Mouse (Mus musculus) heart, embryonic 15.5 days (tissue): ENCODE measurements around the gene Olfr342. TPM values are rescaled to one million over a fixed set of nuclear protein-coding genes. Genes with fewer than 3 reads are reported as not detected.

ENCODE experiments used
- ATAC-seq: fragments of 200-750 bp; cut with Nextera tagmentation; replicated peaks from 2 replicates; pipeline ENCODE4 v1.8.0; 2017; ENCODE audit warnings: low read depth, moderate TSS enrichment; ENCODE audit not compliant: insufficient number of reproducible peaks, insufficient read depth, low FRiP score
- H3K27ac ChIP-seq: fragments of 300-500 bp; sonication (generic); 2 replicates; pipeline ENCODE4 v1.5.1; 2015; ENCODE audit warnings: mild to moderate bottlenecking, inconsistent platforms
- H3K27me3 ChIP-seq: fragments of 300-500 bp; sonication (generic); 2 replicates; pipeline ENCODE4 v1.6.1; 2015; ENCODE audit warnings: inconsistent platforms
- H3K36me3 ChIP-seq: fragments of 300-500 bp; sonication (generic); 2 replicates; pipeline ENCODE4 v1.6.1; 2015; ENCODE audit warnings: mild to moderate bottlenecking, inconsistent platforms
- H3K4me1 ChIP-seq: fragments of 300-500 bp; sonication (generic); replicated peaks from 2 replicates; pipeline ENCODE4 v1.6.1; 2015; ENCODE audit warnings: inconsistent platforms
- H3K4me2 ChIP-seq: fragments of 300-500 bp; sonication (generic); 2 replicates; pipeline ENCODE4 v1.6.1; 2015; ENCODE audit warnings: inconsistent platforms, mild to moderate bottlenecking, moderate library complexity
- H3K4me3 ChIP-seq: fragments of 300-500 bp; sonication (generic); 2 replicates; pipeline ENCODE4 v1.5.1; 2015; ENCODE audit warnings: mild to moderate bottlenecking, inconsistent platforms
- H3K9ac ChIP-seq: fragments of 300-500 bp; sonication (generic); 2 replicates; pipeline ENCODE4 v1.6.1; 2015; ENCODE audit warnings: mild to moderate bottlenecking, inconsistent platforms
- H3K9me3 ChIP-seq: fragments of 300-500 bp; sonication (generic); replicated peaks from 2 replicates; pipeline ENCODE4 v1.6.1; 2016; ENCODE audit warnings: inconsistent platforms
- WGBS: fragments of 180-500 bp; shearing (Covaris S2); methylation state at CpG from one replicate; pipeline ENCODE4 v1.1.7; 2015; ENCODE audit warnings: mixed read lengths; 5-methylcytosine and 5-hydroxymethylcytosine counted together
- polyA plus RNA-seq: library from polyadenylated mRNA; unstranded; fragments of >200 nt; fragmentation: Nextera tagmentation; extraction: Ambion mirVana; gene quantifications from 2 replicates; pipeline ENCODE4 v1.2.1, GENCODE M21; 2015

Olfr342 gene
- not detected in 2 replicates for polyA plus RNA-seq

DNA sequence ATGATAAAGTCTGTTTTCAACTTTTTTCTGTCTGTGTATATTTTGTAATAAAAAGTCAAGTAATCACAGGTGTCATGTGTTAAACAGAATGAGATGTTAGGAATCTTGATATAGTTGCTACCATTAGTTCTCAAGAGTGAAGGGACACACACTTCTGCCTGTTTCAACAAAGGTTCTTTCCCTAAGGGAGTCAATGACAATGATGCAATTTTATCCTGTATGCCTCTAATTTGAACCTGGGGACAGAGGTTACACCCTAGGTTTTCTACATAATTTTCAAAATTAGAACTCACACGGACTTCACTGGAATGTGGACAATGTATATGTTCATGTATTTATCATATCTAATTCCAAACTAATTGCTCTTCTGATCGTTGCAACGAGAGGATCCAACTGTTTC is at the start of gene Olfr342:
Gene Olfr342, plus strand, starts transcription at position 301 of the 400 bp plus-strand sequence.
- no peak within 1 kb of the TSS for H3K4me3 ChIP-seq
- no peak within 1 kb of the TSS for H3K9ac ChIP-seq
- no peak within 1 kb of the TSS for H3K4me2 ChIP-seq
- H3K36me3 ChIP-seq: no peaks in the 10 kb centered on the region
- no peaks in the 10 kb centered on the region for H3K4me1 ChIP-seq
- no peak within 1 kb of the TSS for H3K27ac ChIP-seq
- WGBS: 54% methylated on average over 3 of the region's 3 CpGs
- no peak for ATAC-seq
- no peaks in the 10 kb centered on the region for H3K9me3 ChIP-seq
- no peaks in the 10 kb centered on the region for H3K27me3 ChIP-seq

DNA sequence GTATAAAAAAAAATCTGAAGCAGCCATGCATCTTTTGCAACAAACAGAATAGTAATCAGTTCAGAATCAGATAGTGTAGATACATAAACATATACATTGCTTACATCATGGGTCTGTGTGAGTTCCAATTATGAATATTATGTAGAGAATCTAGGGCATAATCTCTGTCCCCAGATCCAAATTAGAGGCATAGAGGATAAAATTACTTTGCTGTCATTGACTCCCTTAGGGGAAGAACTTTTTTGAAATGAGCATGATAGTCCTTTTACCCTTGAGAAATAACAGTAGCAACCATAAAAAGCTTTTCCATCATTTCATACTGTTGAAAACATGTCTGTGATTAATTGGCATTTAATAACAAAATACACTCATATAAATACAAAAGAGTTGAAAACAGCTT is 42.4 kb upstream of the Olfr342 start, which contains the start of gene Olfr341:
Gene Olfr341, minus strand, starts transcription at position 101 of the 400 bp plus-strand sequence.
- no peak within 1 kb of the TSS for H3K27ac ChIP-seq
- no peaks in the 10 kb centered on the region for H3K27me3 ChIP-seq
- no peaks in the 10 kb centered on the region for H3K4me1 ChIP-seq
- no peak within 1 kb of the TSS for H3K4me2 ChIP-seq
- no peak for ATAC-seq
- no peak within 1 kb of the TSS for H3K4me3 ChIP-seq
- no peaks in the 10 kb centered on the region for H3K9me3 ChIP-seq
- no peak within 1 kb of the TSS for H3K9ac ChIP-seq
- H3K36me3 ChIP-seq: no peaks in the 10 kb centered on the region

DNA sequence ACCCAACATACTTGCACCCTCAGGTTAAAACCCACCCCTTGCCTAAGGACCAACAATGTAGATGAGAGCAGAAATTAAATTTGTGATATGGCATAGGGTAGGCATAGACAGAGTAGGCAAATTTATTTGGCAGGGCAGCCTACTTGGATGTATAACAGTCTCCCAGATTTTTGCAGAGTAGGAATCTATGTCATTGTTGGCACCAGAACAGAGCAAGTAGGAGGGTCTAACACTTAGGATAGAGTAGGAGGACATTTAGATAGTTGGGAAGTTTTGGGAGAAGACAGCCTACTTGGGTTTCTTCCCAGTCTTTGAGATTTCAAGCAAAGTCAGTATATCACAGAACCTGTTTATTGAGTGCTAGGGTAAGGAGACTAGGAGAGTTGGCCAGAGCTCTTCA is 40.4 kb downstream of the Olfr342 start:
- no peak overlapping the region for H3K27ac ChIP-seq
- H3K4me2 ChIP-seq: no peak overlapping the region
- H3K27me3 ChIP-seq: no peaks in the 10 kb centered on the region
- no peak overlapping the region for H3K9ac ChIP-seq
- no peaks in the 10 kb centered on the region for H3K9me3 ChIP-seq
- H3K4me3 ChIP-seq: no peak overlapping the region
- ATAC-seq: no peak
- H3K36me3 ChIP-seq: no peaks in the 10 kb centered on the region
- H3K4me1 ChIP-seq: no peaks in the 10 kb centered on the region

DNA sequence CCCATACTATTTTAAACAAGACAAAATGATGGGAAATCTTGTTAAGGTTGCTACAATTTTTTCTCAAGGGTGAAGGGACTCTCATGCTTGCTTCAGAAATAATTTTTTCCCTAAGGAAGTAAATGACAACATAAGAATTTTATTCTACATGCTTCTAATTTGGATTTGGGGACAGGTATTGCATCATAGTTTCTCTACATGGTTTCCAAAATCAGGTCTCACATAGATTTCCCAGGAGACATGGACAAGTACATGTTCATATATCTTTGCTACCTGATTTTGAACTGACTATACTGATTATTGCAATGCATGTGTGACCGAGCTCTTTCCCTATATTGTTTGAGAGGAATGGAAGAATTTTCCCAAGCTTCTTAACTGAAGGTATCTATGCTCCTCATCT is 41.6 kb downstream of the Olfr342 start, which contains the start of gene Olfr344:
Gene Olfr344, plus strand, starts transcription at position 301 of the 400 bp plus-strand sequence.
- Histone ChIP-seq H3K9me3 (no peaks in the 10 kb centered on the region), H3K27me3 (no peaks in the 10 kb centered on the region), H3K36me3 (no peaks in the 10 kb centered on the region), H3K4me3 (no peak within 1 kb of the TSS), H3K27ac (no peak within 1 kb of the TSS), H3K4me2 (no peak within 1 kb of the TSS), H3K9ac (no peak within 1 kb of the TSS), H3K4me1 (no peaks in the 10 kb centered on the region)
- ATAC-seq: no peak
- WGBS: 61% methylated on average over 1 of the region's 1 CpGs

DNA sequence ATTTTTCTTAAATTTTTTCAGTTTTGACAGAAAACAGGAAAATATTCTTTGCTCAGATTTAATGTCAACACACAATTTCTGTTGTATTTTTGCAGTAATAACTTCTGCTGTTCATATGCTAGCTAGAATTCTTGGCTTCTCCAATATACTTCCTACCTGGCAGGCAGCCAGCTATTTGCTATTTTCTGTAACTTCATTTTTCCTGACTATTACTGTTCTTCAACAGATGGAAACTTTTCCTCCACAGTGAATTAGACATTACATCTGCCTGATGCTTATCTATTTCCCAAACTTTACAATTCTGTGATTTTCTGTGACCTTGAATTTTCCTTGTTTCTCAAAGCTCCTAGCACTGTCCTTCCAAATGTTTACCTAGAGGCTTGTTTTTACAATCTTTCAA is 42.2 kb downstream of the Olfr342 start:
- no peaks in the 10 kb centered on the region for H3K36me3 ChIP-seq
- H3K27ac ChIP-seq: no peak overlapping the region
- H3K4me2 ChIP-seq: no peak overlapping the region
- H3K27me3 ChIP-seq: no peaks in the 10 kb centered on the region
- H3K4me3 ChIP-seq: no peak overlapping the region
- ATAC-seq: no peak
- no peak overlapping the region for H3K9ac ChIP-seq
- no peaks in the 10 kb centered on the region for H3K4me1 ChIP-seq
- H3K9me3 ChIP-seq: no peaks in the 10 kb centered on the region

DNA sequence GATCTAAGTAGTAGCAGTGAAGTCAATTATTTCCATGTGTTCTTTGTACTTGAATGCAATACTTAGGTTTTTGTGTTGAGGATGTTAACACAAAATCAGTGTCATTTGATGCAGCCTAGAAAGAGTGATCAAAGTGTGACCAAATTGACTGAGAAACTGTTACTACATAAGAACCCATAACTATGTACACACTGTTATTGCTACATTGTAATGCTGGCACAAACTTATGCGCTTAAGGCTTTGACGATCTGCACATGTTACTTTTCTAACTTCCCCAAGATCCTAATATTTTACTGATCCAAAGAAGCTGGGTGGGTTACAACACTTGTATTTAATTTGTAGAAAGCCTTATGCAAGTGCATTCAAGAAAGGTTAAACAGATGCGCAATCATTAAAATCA is 43.0 kb downstream of the Olfr342 start:
- 87% methylated on average over 3 of the region's 3 CpGs for WGBS

More for the DNA sequence above, 43.0 kb downstream of the Olfr342 start:
- H3K27ac ChIP-seq: no peak overlapping the region
- no peak for ATAC-seq
- H3K4me3 ChIP-seq: no peak overlapping the region
- H3K27me3 ChIP-seq: no peaks in the 10 kb centered on the region
- H3K36me3 ChIP-seq: no peaks in the 10 kb centered on the region
- no peaks in the 10 kb centered on the region for H3K4me1 ChIP-seq
- no peaks in the 10 kb centered on the region for H3K9me3 ChIP-seq
- H3K4me2 ChIP-seq: no peak overlapping the region
- no peak overlapping the region for H3K9ac ChIP-seq

Other genes with a start within 250 kb of the Olfr342 start
- 0.03 TPM in 1 of 2 replicates, not detected in the other for gene Olfr338, start 151.5 kb upstream of the Olfr342 start, polyA plus RNA-seq
- gene Olfr339, start 106.1 kb upstream of the Olfr342 start, polyA plus RNA-seq: not detected in 2 replicates
- gene Olfr340, start 72.4 kb upstream of the Olfr342 start, polyA plus RNA-seq: not detected in 2 replicates
- gene Olfr341, start 42.5 kb upstream of the Olfr342 start, polyA plus RNA-seq: not detected in 2 replicates
- gene Olfr344, start 41.7 kb downstream of the Olfr342 start, polyA plus RNA-seq: not detected in 2 replicates
- gene Olfr345, start 115.0 kb downstream of the Olfr342 start, polyA plus RNA-seq: not detected in 2 replicates
- gene Olfr346, start 160.8 kb downstream of the Olfr342 start, polyA plus RNA-seq: not detected in 2 replicates
- not detected in 2 replicates for gene Olfr347, start 206.9 kb downstream of the Olfr342 start, polyA plus RNA-seq